Mouse (Mus musculus): ENCODE measurements around the gene Fbxo47. TPM values are rescaled to one million over a fixed set of nuclear protein-coding genes. Genes with fewer than 3 reads are reported as not detected.
A peak's percentile ranks its signal among the peaks of the same experiment; 100 is the strongest.

Gene Fbxo47
- polyA plus RNA-seq, 1 experiment from 2014 or later = 0.84 TPM

DNA sequence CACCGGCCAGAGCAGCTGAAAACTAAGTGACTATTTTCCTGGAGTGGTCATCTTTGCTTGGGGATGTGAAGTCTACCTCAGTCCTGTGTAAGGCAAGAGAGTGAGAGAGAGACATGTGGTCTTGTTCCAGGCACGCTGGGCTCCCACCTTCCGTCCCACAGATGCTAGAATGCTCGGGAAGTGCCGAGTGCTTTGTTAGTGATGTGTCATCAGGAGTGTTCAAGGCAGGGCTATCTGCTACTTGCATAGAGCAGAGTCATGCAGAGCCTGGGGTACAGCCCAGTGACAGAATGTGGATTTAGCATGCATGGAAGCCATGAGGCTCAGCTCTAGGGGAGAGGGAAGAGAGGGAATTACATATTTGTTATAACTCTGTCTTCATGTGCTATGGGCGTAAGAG is 56.3 kb downstream of the Fbxo47 start:
- H3K4me1 ChIP-seq = no peaks in the 10 kb centered on the region
- H3K36me3 ChIP-seq = peaks cover 87% of the 10 kb centered on the region
- no peak overlapping the region for H3K27ac ChIP-seq
- no peaks in the 10 kb centered on the region for H3K27me3 ChIP-seq
- no peak overlapping the region for H3K4me3 ChIP-seq
- no peak for ATAC-seq (ENCODE audit: insufficient number of reproducible peaks, insufficient read depth, low FRiP score, low TSS enrichment, low read depth)
- no peak overlapping the region for H3K9ac ChIP-seq
- H3K9me3 ChIP-seq = no peaks in the 10 kb centered on the region
- 82% methylated on average over 6 of the region's 6 CpGs for WGBS
- no peak overlapping the region for H3K4me2 ChIP-seq

DNA sequence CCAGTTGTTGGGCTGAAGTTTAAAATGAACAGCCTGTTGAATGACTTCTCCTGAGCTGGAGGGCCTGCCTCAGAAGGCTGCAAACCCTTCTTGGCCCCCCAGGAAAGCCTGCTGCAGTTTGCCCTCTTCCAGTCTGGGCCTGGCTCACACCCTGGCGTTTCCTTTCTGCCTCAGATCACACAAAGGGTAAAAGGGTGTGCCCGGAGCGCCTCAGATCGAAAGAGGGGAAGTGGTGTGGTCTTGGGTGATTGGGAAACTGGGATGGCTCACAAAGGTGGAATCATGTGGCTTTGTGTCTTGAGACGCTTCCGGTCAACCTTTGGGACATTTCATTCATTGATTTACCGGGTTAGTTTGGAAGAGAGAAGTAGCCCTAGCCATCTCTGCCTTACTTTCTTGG is 57.5 kb downstream of the Fbxo47 start:
- 87% methylated on average over 7 of the region's 7 CpGs for WGBS
- Histone ChIP-seq H3K4me1 (no peaks in the 10 kb centered on the region), H3K9ac (no peak overlapping the region), H3K27ac (no peak overlapping the region), H3K27me3 (no peaks in the 10 kb centered on the region), H3K4me3 (no peak overlapping the region), H3K9me3 (no peaks in the 10 kb centered on the region), H3K4me2 (no peak overlapping the region), H3K36me3 (peaks cover 86% of the 10 kb centered on the region)
- no peak for ATAC-seq (ENCODE audit: insufficient number of reproducible peaks, insufficient read depth, low FRiP score, low TSS enrichment, low read depth)

DNA sequence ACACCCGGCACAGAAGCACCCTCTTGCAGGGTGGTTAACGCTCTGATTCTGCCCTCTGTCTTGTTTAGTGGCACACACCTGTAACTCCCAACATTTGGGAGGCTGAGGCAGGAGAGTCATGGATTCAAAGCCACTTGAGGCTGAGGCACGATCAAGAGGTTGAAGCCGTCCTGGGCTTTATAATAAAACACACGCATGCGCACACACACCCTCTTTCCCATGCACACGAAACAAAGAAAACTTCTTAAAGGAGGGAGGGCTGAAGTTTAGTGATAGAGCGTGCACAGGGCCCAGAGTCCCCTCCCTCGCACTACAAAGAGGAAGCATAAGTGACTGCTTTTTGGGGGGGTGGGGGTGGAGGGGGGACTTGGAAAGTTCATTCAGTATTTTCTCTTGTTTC is 58.0 kb downstream of the Fbxo47 start:
- Histone ChIP-seq H3K36me3 (peaks cover 88% of the 10 kb centered on the region), H3K4me1 (no peaks in the 10 kb centered on the region), H3K4me2 (no peak overlapping the region), H3K27me3 (no peaks in the 10 kb centered on the region), H3K9ac (no peak overlapping the region), H3K9me3 (no peaks in the 10 kb centered on the region), H3K4me3 (no peak overlapping the region), H3K27ac (no peak overlapping the region)
- 88% methylated on average over 9 of the region's 9 CpGs for whole genome bisulfite sequencing
- no peak for ATAC-seq (ENCODE audit: insufficient number of reproducible peaks, insufficient read depth, low FRiP score, low TSS enrichment, low read depth)

DNA sequence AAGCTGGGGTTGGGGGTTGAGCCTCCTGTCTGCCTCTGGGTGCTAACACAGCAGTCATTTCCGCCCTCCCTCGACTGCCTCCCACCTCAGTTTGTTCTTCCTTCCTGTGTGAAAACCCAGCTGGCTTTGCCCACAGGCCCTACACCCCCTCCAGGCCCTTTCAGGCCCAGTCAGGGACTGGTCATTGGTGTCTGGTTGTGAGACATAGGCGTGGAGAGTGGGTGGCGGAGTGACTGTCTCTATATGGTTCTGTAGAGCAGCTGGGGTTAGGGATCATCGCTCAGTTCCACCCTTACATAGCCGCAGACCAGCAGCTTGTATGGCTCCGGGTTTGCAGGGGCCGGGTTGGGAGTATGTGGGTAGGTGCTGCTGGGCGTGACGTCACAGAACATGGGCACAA is 58.7 kb downstream of the Fbxo47 start:
- no peaks in the 10 kb centered on the region for H3K27me3 ChIP-seq
- 90% methylated on average over 10 of the region's 10 CpGs for WGBS
- no peak overlapping the region for H3K9ac ChIP-seq
- ATAC-seq (ENCODE audit: insufficient number of reproducible peaks, insufficient read depth, low FRiP score, low TSS enrichment, low read depth) = no peak
- no peak overlapping the region for H3K4me2 ChIP-seq
- H3K27ac ChIP-seq = no peak overlapping the region
- H3K4me1 ChIP-seq = no peaks in the 10 kb centered on the region
- no peak overlapping the region for H3K4me3 ChIP-seq
- peaks cover 91% of the 10 kb centered on the region for H3K36me3 ChIP-seq
- no peaks in the 10 kb centered on the region for H3K9me3 ChIP-seq

DNA sequence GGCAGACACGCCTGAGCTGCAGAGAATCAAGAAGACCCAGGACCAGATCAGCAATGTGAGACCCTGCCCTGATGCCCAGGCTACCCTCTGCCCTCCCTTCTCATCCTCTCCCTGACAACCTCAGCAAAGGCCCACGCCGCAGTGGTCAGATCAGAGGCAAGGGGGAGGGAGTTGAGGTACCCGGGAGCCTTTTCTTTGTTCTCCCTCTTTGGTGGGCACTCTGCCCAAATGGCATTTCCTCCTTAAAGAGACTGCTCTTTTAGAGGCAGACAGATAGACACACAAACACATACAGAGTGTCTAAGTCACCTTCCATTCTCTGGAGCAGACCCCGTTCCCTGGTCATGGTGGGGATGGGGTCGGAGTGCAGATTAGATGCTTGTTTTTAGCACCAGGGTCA is 59.1 kb downstream of the Fbxo47 start:
- Histone ChIP-seq H3K9ac (no peak overlapping the region), H3K4me2 (no peak overlapping the region), H3K9me3 (no peaks in the 10 kb centered on the region), H3K4me1 (no peaks in the 10 kb centered on the region), H3K4me3 (no peak overlapping the region), H3K27me3 (no peaks in the 10 kb centered on the region), H3K36me3 (peaks cover 90% of the 10 kb centered on the region), H3K27ac (no peak overlapping the region)
- no peak for ATAC-seq (ENCODE audit: insufficient number of reproducible peaks, insufficient read depth, low FRiP score, low TSS enrichment, low read depth)
- WGBS = 83% methylated on average over 6 of the region's 6 CpGs

DNA sequence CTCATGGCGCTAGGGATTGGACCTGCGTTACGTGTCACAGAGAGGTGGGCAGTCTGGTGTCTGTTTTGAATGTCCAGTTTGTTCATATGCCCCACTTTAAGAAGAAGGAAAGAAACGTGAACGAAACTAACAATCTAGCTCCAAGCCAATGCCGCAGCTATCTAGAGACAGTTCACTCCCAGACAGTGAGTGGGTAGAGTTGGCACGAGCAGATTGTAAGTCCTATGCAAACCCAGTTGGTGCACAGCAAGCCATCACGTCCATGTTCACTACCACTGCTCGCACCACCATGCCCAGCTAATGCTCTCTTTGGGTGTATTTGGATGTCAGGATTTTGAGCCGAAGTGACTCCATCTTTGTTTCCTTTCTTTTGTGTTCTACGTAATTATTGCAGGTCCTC is 59.8 kb downstream of the Fbxo47 start:
- Histone ChIP-seq H3K9me3 (no peaks in the 10 kb centered on the region), H3K36me3 (peaks cover 90% of the 10 kb centered on the region), H3K27me3 (no peaks in the 10 kb centered on the region), H3K9ac (no peak overlapping the region), H3K4me3 (no peak overlapping the region), H3K27ac (no peak overlapping the region), H3K4me1 (peaks cover 2% of the 10 kb centered on the region; the same call in 1 of the 2 replicates), H3K4me2 (no peak overlapping the region)
- ATAC-seq (ENCODE audit: insufficient number of reproducible peaks, insufficient read depth, low FRiP score, low TSS enrichment, low read depth) = no peak
- WGBS = 93% methylated on average over 11 of the region's 11 CpGs

DNA sequence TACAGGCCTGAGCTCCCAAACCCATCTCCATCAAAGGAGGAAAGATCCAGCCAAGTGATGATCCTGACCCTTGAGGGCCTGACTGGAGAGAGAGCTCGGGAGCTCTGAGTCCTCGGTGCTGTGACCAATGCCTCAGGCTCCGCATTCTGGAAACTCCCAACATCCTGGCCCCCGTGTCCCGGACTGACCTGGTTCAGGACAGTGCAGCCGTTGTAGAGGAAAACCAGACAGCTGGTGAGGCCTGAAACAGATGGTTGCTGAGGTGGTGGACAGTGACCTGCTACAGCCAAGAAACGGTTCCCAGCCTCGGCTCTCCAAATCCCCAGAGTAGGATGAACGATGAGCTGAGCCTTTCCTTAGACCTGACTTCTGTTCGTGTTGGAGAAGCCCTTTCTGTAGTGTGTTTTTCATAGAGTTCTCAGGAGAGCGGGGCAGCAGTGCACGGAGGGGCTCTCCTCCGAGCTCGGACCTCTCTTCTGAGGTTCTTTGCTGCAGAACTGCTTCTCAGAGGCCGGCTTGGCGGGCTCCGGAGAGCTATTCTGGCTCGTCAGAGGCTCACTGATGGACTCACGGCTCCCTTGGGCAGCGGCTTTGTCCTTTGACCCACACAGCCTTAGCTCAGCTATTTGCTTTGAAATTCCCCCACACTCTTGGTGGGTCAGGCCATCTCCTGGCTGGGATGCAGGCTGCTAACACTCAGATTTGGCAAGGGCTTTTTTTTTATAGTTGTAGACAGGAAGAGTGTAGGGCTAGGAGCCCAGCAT is 60.9 kb downstream of the Fbxo47 start:
- whole genome bisulfite sequencing = 57% methylated on average over 20 of the region's 20 CpGs
- H3K4me1 ChIP-seq = peaks cover 14% of the 10 kb centered on the region
- H3K9ac ChIP-seq = no peak overlapping the region
- no peak overlapping the region for H3K4me2 ChIP-seq
- H3K36me3 ChIP-seq = peaks cover 91% of the 10 kb centered on the region
- no peak overlapping the region for H3K4me3 ChIP-seq
- no peaks in the 10 kb centered on the region for H3K9me3 ChIP-seq
- H3K27ac ChIP-seq = no peak overlapping the region
- no peaks in the 10 kb centered on the region for H3K27me3 ChIP-seq
- no peak for ATAC-seq (ENCODE audit: insufficient number of reproducible peaks, insufficient read depth, low FRiP score, low TSS enrichment, low read depth)

DNA sequence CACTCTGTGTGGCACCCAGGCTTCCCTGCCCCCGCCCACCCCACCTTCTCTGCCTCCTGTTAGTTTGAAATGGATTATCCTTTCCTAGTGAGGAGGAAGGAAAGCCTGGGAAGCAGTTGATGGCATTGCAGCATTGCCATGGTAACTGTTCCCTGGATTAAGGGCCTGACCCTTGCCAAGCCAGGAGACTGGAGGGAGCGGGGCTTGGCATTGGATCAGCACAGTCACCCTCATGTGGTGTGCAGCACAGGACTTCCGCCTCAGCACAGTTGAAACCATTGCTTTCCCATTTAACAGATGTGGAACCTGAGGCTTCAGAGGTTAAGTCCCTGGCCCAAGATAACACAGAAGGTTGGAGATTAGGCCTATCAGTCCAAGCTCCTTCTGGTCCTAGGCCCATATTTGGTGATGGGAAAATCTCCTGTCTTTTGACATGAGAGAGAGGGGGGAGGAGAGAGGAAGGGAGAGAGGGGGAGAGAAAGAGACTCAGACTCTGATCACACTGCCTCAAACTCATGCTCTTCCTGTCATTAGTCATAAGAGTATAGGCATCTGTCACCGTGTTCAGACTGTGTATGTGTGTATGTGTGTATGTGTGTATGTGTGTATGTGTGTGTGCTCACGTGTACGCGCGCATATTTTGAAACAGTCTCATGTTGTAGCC is 62.4 kb downstream of the Fbxo47 start:
- Histone ChIP-seq H3K4me3 (no peak overlapping the region), H3K4me2 (no peak overlapping the region), H3K36me3 (peaks cover 88% of the 10 kb centered on the region), H3K9me3 (no peaks in the 10 kb centered on the region), H3K4me1 (peaks cover 29% of the 10 kb centered on the region), H3K27ac (no peak overlapping the region), H3K9ac (no peak overlapping the region), H3K27me3 (no peaks in the 10 kb centered on the region)
- WGBS = 94% methylated on average over 8 of the region's 8 CpGs
- ATAC-seq (ENCODE audit: insufficient number of reproducible peaks, insufficient read depth, low FRiP score, low TSS enrichment, low read depth) = no peak

DNA sequence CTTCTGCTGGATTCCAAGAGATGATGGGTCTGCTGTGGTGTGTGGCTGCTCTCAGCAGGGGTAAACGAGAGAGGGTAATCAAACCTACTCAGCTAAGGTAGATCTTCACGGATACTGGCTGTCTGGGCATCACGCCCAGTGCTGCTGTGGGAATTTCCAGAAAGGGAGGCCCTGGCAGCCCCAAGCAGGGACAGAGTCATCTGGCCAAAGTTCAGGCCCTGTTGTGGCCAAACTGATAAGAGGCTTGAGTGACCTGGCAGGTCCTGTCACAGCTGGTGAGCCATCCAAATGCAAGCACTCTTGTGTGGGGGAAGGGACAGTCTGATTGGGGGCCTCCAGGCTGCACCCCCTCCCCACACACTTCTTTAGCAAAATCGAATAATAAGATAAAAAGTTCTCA is 63.1 kb downstream of the Fbxo47 start:
- H3K9ac ChIP-seq = 0 out of 2 replicates have a peak overlapping the region, but pooled peaks have one; percentile 21
- no peak overlapping the region for H3K4me2 ChIP-seq
- peaks cover 36% of the 10 kb centered on the region for H3K4me1 ChIP-seq
- H3K4me3 ChIP-seq = no peak overlapping the region
- H3K36me3 ChIP-seq = peaks cover 87% of the 10 kb centered on the region
- WGBS = 77% methylated on average over 4 of the region's 4 CpGs
- no peak overlapping the region for H3K27ac ChIP-seq
- no peak for ATAC-seq (ENCODE audit: insufficient number of reproducible peaks, insufficient read depth, low FRiP score, low TSS enrichment, low read depth)
- no peaks in the 10 kb centered on the region for H3K9me3 ChIP-seq
- H3K27me3 ChIP-seq = no peaks in the 10 kb centered on the region

DNA sequence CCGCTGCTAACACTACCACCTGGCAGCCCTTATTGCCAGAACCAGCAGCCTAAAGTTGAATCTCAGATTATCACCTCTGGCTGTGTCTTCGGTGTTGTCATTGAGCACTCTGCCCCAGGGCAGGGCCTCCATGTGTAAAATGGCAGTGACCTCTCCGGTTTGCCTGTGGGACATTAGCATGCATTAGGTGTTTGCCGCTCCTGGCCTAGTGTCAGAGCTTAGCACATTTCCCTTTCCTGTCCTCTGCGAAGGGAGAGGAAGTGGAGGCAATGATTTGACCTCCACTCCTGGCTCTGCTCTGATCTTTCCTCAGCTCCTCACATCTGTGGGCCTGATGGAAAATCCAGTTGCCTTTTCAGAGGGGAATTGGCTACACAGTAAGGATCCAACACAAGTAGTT is 64.0 kb downstream of the Fbxo47 start:
- H3K4me2 ChIP-seq = no peak overlapping the region
- no peak overlapping the region for H3K27ac ChIP-seq

DNA sequence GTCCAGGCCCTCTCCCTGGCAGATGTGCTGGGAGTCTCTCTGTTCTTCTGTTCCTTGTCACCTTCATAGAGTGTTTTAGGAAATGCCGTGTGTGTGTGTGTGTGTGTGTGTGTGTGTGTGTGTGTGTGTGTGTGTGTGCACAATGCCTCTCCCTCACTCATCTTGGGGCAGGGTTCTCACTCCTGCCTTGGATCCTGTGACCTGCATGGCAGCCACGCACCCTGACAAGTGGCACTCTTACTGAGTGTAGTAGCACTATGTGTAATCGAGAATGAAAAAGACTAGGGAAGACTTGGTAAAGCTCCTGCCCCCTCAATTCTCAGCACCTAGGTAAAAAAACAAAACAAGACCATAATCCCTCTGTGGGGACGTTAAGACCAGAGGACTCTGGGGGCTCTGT is 64.9 kb downstream of the Fbxo47 start:
- H3K4me1 ChIP-seq = peaks cover 50% of the 10 kb centered on the region
- H3K36me3 ChIP-seq = peaks cover 84% of the 10 kb centered on the region
- H3K9ac ChIP-seq = no peak overlapping the region
- H3K9me3 ChIP-seq = no peaks in the 10 kb centered on the region
- H3K4me3 ChIP-seq = no peak overlapping the region
- no peaks in the 10 kb centered on the region for H3K27me3 ChIP-seq
- no peak for ATAC-seq (ENCODE audit: insufficient number of reproducible peaks, insufficient read depth, low FRiP score, low TSS enrichment, low read depth)
- no peak overlapping the region for H3K4me2 ChIP-seq
- WGBS = 58% methylated on average over 4 of the region's 4 CpGs
- H3K27ac ChIP-seq = peak overlapping the region; percentile 66; the same call in 1 of the 2 replicates

More for the DNA sequence above, 64.0 kb downstream of the Fbxo47 start:
- no peaks in the 10 kb centered on the region for H3K9me3 ChIP-seq
- no peak for ATAC-seq (ENCODE audit: insufficient number of reproducible peaks, insufficient read depth, low FRiP score, low TSS enrichment, low read depth)
- H3K4me3 ChIP-seq = no peak overlapping the region
- H3K4me1 ChIP-seq = peaks cover 45% of the 10 kb centered on the region
- H3K9ac ChIP-seq = no peak overlapping the region
- peaks cover 87% of the 10 kb centered on the region for H3K36me3 ChIP-seq
- no peaks in the 10 kb centered on the region for H3K27me3 ChIP-seq
- WGBS = 72% methylated on average over 5 of the region's 5 CpGs

DNA sequence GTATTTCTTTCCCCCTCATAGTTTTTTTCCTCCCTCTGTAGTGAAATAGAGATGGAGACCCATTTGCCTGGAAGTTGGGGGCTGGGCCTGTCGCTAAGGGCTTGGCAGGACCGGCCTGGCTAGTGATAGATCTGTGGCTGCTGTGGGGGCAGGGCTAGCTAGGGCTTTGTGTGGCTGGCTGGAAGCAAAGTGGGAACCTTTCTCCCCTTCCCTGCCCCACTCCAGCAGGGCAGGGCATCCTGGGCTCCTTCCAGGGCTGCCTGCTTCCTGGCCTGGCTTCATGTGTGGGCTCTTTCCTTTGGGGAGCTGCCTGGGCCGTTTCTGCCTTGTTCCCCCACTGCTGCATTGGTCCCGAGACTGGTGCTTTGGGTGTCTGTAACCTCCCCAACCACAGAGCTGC is 65.4 kb downstream of the Fbxo47 start:
- Histone ChIP-seq H3K27me3 (no peaks in the 10 kb centered on the region), H3K27ac (peak overlapping the region; percentile 66), H3K4me3 (no peak overlapping the region), H3K4me1 (peaks cover 52% of the 10 kb centered on the region), H3K36me3 (peaks cover 86% of the 10 kb centered on the region), H3K4me2 (0 out of 2 replicates have a peak overlapping the region, but pooled peaks have one; percentile 3), H3K9ac (peak overlapping the region; percentile 47; the same call in 1 of the 2 replicates), H3K9me3 (no peaks in the 10 kb centered on the region)
- no peak for ATAC-seq (ENCODE audit: insufficient number of reproducible peaks, insufficient read depth, low FRiP score, low TSS enrichment, low read depth)
- 18% methylated on average over 4 of the region's 4 CpGs for WGBS
